ENCODE assay signal across 17 mouse cellular contexts in the genomic region with DNA sequence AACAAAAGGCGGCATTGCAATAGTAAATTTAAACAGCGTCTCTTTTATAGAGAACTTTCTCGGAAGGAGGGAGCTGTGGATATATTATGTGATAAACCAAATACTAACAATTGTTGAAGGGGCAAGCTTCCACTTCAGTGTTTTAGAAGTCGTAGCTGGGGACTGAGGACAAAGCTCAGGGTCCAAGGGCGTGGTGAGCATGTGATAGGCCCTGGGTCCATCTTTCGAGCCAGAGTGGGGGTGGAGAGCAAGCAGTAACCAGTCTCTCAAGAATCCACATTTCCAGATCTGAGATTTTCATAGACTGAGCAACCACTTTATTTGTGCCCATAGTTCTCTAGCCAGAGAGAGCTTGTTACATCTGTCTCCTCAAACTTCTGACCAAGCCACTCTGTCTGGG.
"Had no signal": no experiment of that assay in that cellular context is flagged by ENCODE, and none has a peak within 500 bp of the region (broad histone marks: within the 10 kb centered on the region; RNA-seq: fewer than 3 reads in every experiment).

No protein-coding gene starts in this region.

- ATAC-seq: midbrain, embryonic 16.5 days had no signal

- H3K36me3 ChIP-seq: midbrain, embryonic 10.5 days; midbrain, embryonic 12.5 days; neural tube, embryonic 13.5 days; neural tube, embryonic 15.5 days; stomach, embryonic 15.5 days had no signal

- H3K4me3 ChIP-seq: midbrain, embryonic 10.5 days; midbrain, embryonic 12.5 days; myocyte; neural tube, embryonic 13.5 days; neural tube, embryonic 15.5 days; stomach, embryonic 15.5 days had no signal

- DNase-seq: lung, adult 18-20 months; lung, embryonic 14.5 days; lung, postnatal 10 days; lung, postnatal 4 days; midbrain, embryonic 14.5 days; right cerebral cortex, postnatal 14 days; thymus, adult 2 months; thymus, postnatal 25 days; thymus, postnatal 4 days had no signal

- H3K9ac ChIP-seq: lung, embryonic 14.5 days; midbrain, embryonic 12.5 days; neural tube, embryonic 13.5 days; neural tube, embryonic 15.5 days; stomach, embryonic 15.5 days had no signal

- H3K4me1 ChIP-seq: midbrain, embryonic 10.5 days; midbrain, embryonic 12.5 days; neural tube, embryonic 13.5 days; neural tube, embryonic 15.5 days; stomach, embryonic 15.5 days had no signal

- H3K27ac ChIP-seq: midbrain, embryonic 10.5 days; midbrain, embryonic 12.5 days; neural tube, embryonic 13.5 days; neural tube, embryonic 15.5 days; stomach, embryonic 15.5 days; stomach, postnatal 0 days had no signal

- H3K27me3 ChIP-seq: midbrain, embryonic 12.5 days; neural tube, embryonic 13.5 days; neural tube, embryonic 15.5 days; stomach, embryonic 15.5 days had no signal

- H3K4me2 ChIP-seq: lung, embryonic 14.5 days; midbrain, embryonic 12.5 days; neural tube, embryonic 13.5 days; neural tube, embryonic 15.5 days; stomach, embryonic 15.5 days had no signal

- H3K9me3 ChIP-seq: midbrain, embryonic 10.5 days; midbrain, embryonic 12.5 days; neural tube, embryonic 13.5 days; neural tube, embryonic 15.5 days; stomach, embryonic 15.5 days had no signal
